Mouse (Mus musculus): ENCODE results near the gene Dync2li1.

DNA sequence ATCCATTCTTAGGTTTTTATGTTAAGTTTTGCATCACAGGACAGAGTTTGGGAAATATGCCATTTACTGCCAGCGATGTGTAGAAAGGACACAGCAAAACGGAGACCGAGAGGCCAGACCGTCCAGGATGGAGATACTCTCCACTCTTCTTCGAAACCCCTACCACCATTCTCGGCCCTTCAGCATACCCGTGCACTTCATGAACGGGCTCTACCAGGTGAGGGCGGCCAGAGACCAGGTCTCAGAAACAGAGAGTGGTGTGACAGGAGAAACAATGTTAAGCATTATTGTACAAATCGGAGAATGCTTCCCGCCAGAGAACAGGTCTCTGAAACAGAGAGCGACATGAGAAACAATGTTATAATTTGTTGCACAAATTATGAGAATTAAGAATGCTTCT, 28.4 kb upstream of the Dync2li1 start:
- TF ChIP-seq CTCF (IDR thresholded peaks at IDR 0.05; ENCODE audit: control insufficient read depth, insufficient read depth, low read length) (no peak), POLR2A (IDR thresholded peaks at IDR 0.05; ENCODE audit: borderline replicate concordance, control insufficient read depth, low read depth, low read length) (no peak)
